Mouse (Mus musculus) heart, postnatal 4 days (tissue): ENCODE results near the gene Tmem104. TPM values are rescaled to one million over a fixed set of nuclear protein-coding genes. Genes with fewer than 3 reads are reported as not detected.
A peak's percentile ranks its signal among the peaks of the same experiment; 100 is the strongest.

ENCODE experiments used
- DNase-seq: peaks from one replicate; pipeline ENCODE4 v3.0.0; 2021
- total RNA-seq, 2 experiments: library from RNA; stranded (reverse); gene quantifications; 2 replicates each; pipeline ENCODE4 v1.2.3; 2021

The Tmem104 gene
- 1 to 10 TPM; 5.2 to 9.3 TPM for total RNA-seq

- peak; percentile 100 for DNase-seq
Measured at GRCm38 (mm10) chr11:115187224-115187639, at the start of gene Tmem104. TSS of gene Tmem104 (plus strand) at chr11:115187487.

- no peak for DNase-seq
Measured at GRCm38 (mm10) chr11:115138597-115139262, 48.6 kb upstream of the Tmem104 start.

- DNase-seq: no peak
Measured at GRCm38 (mm10) chr11:115141970-115142369, 45.3 kb upstream of the Tmem104 start.

DNA sequence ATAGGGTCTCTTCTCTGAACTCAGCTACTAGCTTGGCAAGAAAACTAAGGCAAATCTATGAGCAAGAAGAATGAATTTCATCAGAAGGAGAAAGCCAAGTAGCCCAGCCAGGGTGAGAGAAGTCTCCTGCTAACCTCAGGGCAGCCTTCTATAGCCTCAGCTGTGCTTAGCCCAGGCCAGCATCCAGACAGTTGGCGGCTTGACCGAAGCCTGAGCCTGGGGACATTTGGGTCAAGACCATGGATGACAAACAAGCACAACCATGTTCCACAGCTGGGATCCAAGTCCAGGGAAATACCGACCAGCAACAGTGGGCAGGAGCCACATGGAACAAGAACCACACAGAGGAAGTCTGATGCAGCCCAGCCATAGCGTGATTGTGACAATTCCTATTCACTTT lies 39.5 kb upstream of the Tmem104 start:
- DNase-seq: no peak

DNA sequence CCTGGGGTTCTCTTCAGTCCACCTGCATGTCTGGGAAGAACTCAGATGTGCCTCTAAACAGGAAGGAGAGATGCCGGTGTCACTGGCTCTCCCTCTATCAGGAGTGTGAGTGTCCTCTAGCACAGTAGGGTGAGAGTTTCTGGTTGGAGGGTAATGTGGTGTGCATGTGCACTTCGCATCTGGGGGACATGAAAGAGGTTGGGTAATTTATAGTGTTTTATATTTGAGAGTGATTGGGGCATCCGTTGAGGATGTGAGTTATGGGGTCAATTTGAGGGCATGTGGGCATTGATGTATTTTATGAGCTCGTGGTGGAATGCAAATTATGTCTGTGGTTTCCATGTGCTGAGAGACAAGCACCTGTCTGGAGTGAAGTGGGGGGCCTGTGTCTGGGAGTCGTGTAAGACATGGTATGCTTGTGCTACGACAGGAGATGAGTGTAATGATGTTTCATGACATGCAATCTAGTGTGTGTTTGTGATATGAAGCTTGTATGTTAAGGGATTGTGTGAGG lies 36.5 kb upstream of the Tmem104 start:
- DNase-seq: no peak

- peak; percentile 78 for DNase-seq
Measured at GRCm38 (mm10) chr11:115151755-115152429, 35.4 kb upstream of the Tmem104 start.

GRCm38 (mm10) chr11:115153088-115153487 lies 34.2 kb upstream of the Tmem104 start:
- DNase-seq: no peak

DNA sequence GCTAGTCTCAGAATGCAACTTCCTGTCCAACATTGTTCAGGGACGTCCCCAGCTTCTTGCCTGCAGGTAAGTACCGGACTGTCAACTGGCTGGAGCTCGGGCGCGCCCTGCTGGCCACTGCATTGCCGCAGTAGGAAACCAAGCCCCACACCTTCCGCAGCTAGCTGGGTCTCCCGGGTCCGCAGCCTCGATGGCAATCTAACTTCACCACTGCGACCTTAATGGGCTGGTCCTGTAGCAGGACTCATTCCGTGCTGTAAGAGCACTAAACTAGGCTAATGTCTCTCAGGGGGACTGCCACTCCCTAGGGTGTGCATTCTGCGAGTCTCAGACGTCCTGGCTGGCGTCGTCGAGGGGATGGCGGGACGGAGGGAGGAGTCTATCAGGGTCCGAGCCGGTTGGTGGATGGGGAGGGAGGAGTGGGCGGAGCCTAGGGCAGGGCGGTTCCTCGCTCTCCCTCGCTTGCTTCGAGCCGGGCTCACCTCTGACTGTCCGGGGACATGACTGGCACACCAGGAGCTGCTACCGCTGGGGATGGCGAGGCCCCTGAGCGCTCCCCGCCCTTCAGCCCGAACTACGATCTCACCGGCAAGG lies 33.5 kb upstream of the Tmem104 start:
- DNase-seq: peak; percentile 79

- no peak for DNase-seq
Measured at GRCm38 (mm10) chr11:115155053-115155634, 32.1 kb upstream of the Tmem104 start.

DNA sequence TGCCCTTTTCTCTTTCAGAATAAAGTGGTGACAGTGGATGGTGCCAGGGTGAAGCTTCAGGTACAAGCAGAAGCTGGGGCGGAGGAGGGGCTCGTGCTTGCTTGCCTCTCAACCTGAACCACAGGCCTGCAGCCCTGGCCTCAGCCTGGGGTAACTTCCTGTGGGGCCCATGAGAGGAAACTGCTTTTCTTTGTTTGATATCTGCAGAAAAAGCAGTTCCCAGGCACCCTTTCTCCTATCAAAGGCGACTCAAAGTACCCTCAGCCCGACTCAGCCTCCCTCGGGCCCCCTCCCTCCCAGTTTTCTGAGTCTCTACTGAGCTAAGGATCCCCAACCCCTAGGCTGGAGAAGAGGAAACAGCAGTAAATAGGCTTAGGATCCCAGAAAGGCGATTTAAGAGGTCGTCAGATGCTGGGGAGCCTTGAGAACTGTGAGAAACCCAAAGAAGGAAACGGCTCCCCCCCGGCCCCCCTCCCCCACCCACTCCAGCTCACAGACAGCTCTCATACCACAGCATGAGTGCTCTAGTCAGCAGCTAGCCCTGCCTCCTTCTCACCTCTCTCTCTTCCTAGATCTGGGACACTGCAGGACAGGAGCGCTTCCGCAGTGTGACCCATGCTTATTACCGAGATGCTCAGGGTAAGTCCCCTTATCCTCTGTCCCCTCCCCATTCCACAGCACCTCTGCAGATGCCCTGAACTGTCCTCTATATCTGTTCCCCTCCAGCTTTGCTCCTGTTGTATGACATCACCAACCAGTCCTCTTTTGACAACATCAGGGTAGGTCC lies 29.2 kb upstream of the Tmem104 start:
- no peak for DNase-seq

GRCm38 (mm10) chr11:115160016-115160797 lies 27.1 kb upstream of the Tmem104 start:
- peak; percentile 85 for DNase-seq

DNA sequence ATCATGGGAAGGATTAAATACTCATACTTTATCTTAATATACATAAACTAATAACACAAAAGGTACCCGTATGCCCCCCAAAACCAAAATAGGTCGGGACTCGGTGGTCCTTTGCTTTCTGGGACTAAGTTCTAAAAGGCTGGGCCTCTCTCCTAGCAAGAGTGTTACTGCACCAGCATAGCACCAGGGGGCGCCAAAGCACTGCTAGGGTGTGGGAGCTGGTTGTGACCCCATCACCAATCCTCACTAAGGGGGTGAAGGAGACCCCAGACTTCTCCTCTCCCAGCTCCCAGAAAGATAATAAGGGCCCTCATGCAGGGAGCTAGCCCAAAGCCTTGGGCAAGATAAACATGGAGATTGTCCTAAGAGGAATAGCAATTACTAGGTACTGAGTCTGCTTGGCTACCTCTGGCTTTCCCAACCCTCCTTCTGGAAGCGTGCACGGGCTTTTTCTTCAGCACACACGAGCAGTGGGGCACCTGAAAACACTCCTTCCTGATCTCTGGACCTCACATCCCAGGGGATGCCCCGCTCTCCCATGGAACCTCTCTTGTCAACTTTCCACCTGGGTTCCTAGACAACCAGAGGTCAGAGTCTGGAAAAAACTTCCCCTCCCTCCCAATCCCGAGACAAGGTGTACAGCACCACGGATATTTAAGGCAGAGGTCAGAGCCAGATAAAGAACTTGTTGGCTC lies 26.3 kb upstream of the Tmem104 start:
- peak; percentile 86 for DNase-seq

GRCm38 (mm10) chr11:115161578-115162204 lies 25.6 kb upstream of the Tmem104 start:
- DNase-seq: no peak

DNA sequence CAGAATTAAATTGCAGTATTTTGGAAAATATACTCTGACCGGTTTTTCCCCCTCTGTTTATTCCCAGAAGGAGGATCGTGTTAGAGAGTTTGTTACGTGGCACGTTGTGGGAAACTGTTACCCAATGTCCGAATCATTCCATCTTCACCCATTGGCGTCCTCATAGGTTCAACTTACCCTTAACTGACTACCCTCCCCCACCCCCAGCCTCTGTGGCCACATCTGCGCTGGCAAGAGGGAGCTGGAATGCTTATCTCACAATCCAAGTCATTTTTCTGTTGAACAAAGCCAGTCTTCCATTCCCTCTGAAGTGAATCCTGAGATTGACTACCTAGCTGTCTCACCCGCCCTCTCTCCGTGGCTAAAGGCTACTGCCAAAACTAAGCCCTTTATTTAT lies 25.1 kb upstream of the Tmem104 start:
- no peak for DNase-seq

DNA sequence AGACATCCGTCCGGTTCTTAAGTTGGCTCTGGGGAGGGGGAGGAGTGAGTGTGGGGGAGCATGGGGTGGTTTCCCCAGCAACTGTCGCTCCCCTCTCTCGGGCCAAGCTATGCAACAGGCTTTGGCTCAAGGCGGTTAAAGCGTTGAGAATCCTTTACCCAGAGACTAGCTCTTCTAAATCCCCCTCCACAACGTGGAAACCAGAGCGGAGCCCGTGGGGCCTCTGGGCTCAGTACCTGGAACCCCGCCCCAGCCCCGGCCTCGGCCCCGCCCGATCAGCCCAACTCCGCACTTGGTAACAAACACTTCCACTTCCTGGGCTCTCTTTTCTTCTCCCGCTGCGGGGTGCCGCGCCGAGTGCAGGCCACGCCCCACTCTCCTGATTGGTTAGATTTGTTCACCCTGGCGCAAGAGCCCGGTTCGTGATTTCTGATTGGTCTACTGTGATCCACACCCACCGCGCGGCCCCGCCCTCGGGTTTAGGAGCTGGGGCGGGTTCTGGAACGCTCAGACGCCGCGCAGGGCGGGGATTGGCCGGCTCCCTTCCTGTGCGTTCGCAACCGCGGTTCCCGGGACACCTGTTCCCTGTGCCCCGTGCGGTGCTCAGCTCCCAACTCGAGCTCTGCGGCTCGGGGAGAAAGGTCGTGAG lies 24.3 kb upstream of the Tmem104 start, which contains the start of gene Slc9a3r1:
Gene Slc9a3r1 (plus strand): TSS at position 510 of the 649 bp plus-strand sequence.
- DNase-seq: peak; percentile 98

- peak; percentile 45 for DNase-seq
Measured at GRCm38 (mm10) chr11:115163568-115164150, 23.6 kb upstream of the Tmem104 start.

- DNase-seq: no peak
Measured at GRCm38 (mm10) chr11:115164341-115164975, 22.8 kb upstream of the Tmem104 start.

- DNase-seq: no peak
Measured at GRCm38 (mm10) chr11:115164976-115165374, 22.3 kb upstream of the Tmem104 start.

GRCm38 (mm10) chr11:115166776-115167175 lies 20.5 kb upstream of the Tmem104 start:
- DNase-seq: no peak
